8 mouse cellular contexts compared by ENCODE assay signal in genomic region chr1:133834309-133834708, GRCm38 (mm10). TPM values are rescaled to one million over a fixed set of nuclear protein-coding genes. Genes with fewer than 3 reads are reported as not detected.
DNase-seq lines count a peak whose midpoint lies in the region; ATAC-seq lines count a peak whose summit lies in the region.
"Had no signal": no experiment of that assay in that cellular context is flagged by ENCODE, and none has a peak within 500 bp of the region (broad histone marks: within the 10 kb centered on the region; RNA-seq: fewer than 3 reads in every experiment).

No protein-coding gene starts in this region.

- no peaks in the 10 kb centered on the region for H3K27me3 ChIP-seq in neural tube, embryonic 14.5 days (ENCODE audit: control insufficient read depth, insufficient read depth, low read length)
- H3K27me3 ChIP-seq in neural tube, embryonic 15.5 days (replicated peaks), result no peaks in the 10 kb centered on the region
- H3K27me3 ChIP-seq: liver, embryonic 13.5 days had no signal

- H3K4me3 ChIP-seq in neural tube, embryonic 14.5 days (ENCODE audit: low read depth, low read length), result no peak overlapping the region
- H3K4me3 ChIP-seq in neural tube, embryonic 15.5 days (replicated peaks), result no peak overlapping the region
- H3K4me3 ChIP-seq: liver, embryonic 13.5 days had no signal

- no peaks in the 10 kb centered on the region for H3K36me3 ChIP-seq in neural tube, embryonic 14.5 days (ENCODE audit: control insufficient read depth, insufficient read depth, low read length)
- H3K36me3 ChIP-seq in neural tube, embryonic 15.5 days, result no peaks in the 10 kb centered on the region
- H3K36me3 ChIP-seq: liver, embryonic 13.5 days had no signal

- H3K9me3 ChIP-seq in neural tube, embryonic 14.5 days (ENCODE audit: control insufficient read depth, low read length), result no peaks in the 10 kb centered on the region
- no peaks in the 10 kb centered on the region for H3K9me3 ChIP-seq in neural tube, embryonic 15.5 days (replicated peaks)
- H3K9me3 ChIP-seq: liver, embryonic 13.5 days had no signal

- WGBS in neural tube, embryonic 14.5 days, result 44% methylated on average over 6 of the region's 6 CpGs
- 39% methylated on average over 6 of the region's 6 CpGs for WGBS in neural tube, embryonic 15.5 days

- H3K4me1 ChIP-seq in neural tube, embryonic 14.5 days (ENCODE audit: control insufficient read depth, insufficient read depth, low read length), result no peaks in the 10 kb centered on the region
- peaks cover 9% of the 10 kb centered on the region for H3K4me1 ChIP-seq in neural tube, embryonic 15.5 days

- H3K27ac ChIP-seq in neural tube, embryonic 14.5 days (ENCODE audit: low read depth, low read length), result no peak overlapping the region
- no peak overlapping the region for H3K27ac ChIP-seq in neural tube, embryonic 15.5 days (replicated peaks)
- H3K27ac ChIP-seq: liver, embryonic 13.5 days had no signal

- no peak overlapping the region for H3K9ac ChIP-seq in neural tube, embryonic 14.5 days (replicated peaks; ENCODE audit: low read depth, low read length)
- no peak overlapping the region for H3K9ac ChIP-seq in neural tube, embryonic 15.5 days (replicated peaks)
- H3K9ac ChIP-seq: liver, embryonic 13.5 days had no signal

- H3K4me2 ChIP-seq in neural tube, embryonic 14.5 days (ENCODE audit: low read depth, low read length), result no peak overlapping the region
- H3K4me2 ChIP-seq in neural tube, embryonic 15.5 days, result no peak overlapping the region
- H3K4me2 ChIP-seq: liver, embryonic 13.5 days had no signal

- DNase-seq in gastrocnemius, postnatal 10 days, result peak; percentile 61
- peak; percentile 29 to 43 for DNase-seq in kidney, postnatal 36 days
- peak; percentile 51 to 67 for DNase-seq in urinary bladder, postnatal 4 days (ENCODE audit: low spot score in 2 of 2)
- no peak for DNase-seq in thymus, postnatal 25 days
- DNase-seq: liver, embryonic 13.5 days had no signal

- ATAC-seq in neural tube, embryonic 14.5 days (ENCODE audit: low read depth), result peak; percentile 11; the same call in 1 of the 2 replicates
- ATAC-seq in neural tube, embryonic 15.5 days (ENCODE audit: low FRiP score), result no peak; the same call in 1 of the 2 replicates
- no peak for ATAC-seq in frontal cortex, adult (ENCODE audit: low TSS enrichment)

RNA-seq across cellular contexts. Expression of gene Atp2b4, which starts 33.5 kb away (rescaled TPM):
- 17.6 and 30.3 TPM in 2 replicates for polyA plus RNA-seq in neural tube, embryonic 14.5 days (2014; fragmentation: Nextera tagmentation; extraction: Ambion mirVana)
- polyA plus RNA-seq in neural tube, embryonic 15.5 days (2015; fragmentation: Nextera tagmentation; extraction: Ambion mirVana), result 13.6 and 17.1 TPM in 2 replicates
- 10 to 100 TPM; 25.2 to 35.3 TPM for total RNA-seq in gastrocnemius, postnatal 10 days (2021)
